Mouse (Mus musculus): Measurements from ENCODE around the gene C030005K15Rik.
"Not testable (repeated sequence)": the region's sequence is repeated elsewhere in the genome, so short reads cannot be mapped to it uniquely, and the experiment has no call there.

Gene C030005K15Rik

DNA sequence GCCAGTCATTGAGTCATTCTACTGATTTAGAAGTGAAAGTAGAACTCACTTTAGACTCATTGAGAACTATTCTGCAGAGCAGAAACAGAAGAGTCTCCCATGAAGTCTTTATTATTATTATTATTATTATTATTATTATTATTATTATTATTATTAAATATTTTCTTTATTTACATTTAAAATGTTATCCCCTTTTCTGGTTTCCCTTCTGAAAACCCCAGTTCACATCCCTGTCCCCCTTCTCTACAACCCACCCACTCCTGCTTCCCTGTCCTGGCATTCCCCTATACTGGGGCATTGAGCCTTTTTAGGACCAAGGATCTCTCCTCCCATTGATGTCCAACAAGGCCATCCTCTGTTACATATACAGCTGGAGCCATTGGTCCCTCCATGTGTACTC lies at the start of gene C030005K15Rik:
TSS of gene C030005K15Rik (minus strand) at position 101 of the 400 bp plus-strand sequence.
- DNase-seq: not testable (repeated sequence)

DNA sequence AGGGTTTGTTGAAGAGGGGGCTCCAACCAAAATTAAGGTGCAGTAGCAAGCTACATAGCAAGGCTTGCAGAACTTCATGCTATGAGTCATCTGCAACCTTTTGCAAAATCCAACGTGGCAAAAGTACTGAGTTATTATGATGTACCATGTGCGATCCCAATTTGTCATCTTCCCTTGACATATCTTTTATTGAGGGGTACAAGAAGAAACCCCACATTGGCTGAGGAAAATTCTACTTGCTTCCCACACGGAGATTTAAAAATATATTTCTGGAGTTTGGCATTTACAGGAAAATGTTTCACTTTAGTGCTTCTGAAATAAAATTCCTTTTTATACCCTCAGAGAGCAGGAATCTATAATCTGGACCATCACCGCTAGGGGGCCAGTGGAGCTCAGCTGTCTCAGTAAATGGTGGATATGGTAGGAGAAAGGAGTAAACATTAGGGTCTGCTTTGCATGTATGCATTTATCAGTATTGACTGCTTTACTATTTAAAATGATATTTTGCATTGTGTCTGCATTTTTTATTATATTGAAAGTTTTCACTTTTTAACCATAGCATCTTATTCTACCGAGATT lies 41.7 kb upstream of the C030005K15Rik start:
- DNase-seq: no peak

DNA sequence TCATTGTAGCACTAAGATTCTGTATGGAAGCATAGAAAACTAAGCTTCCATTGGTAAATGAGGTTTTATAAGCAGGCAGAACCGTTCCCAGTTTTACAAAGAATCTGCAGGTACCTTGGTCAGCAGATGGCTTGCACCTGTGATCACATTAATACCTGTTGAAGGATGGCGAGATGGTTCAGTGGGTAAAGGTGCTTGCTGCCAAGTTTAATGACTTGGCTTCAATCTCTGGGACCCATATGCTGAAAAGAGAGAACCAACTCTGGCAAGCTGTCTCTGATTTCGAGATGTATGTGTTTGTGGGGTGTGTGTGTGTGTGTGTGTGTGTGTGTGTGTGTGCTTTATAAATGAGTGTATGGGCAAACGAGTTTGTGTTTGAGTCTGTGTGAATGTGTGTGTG lies 27.3 kb upstream of the C030005K15Rik start:
- no peak for DNase-seq

DNA sequence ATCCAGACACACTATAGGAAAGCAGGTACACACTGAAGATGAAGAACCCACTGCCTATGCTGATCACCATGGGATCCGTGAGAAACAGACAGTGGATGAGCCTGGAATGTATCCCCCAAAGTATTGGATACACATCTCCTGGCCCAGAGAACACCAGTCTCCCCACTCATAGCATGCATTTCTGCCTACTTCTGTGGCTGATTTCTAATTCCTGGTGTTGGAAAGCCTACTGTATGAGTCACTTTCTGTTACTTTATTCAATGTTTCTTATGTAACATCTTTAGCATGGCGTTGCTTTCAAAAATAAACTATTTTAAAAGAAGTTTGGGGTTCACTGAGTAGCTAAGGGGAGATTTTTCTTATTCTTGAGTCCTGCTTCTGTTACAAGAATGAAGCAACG lies 20.7 kb upstream of the C030005K15Rik start:
- DNase-seq: no peak

DNA sequence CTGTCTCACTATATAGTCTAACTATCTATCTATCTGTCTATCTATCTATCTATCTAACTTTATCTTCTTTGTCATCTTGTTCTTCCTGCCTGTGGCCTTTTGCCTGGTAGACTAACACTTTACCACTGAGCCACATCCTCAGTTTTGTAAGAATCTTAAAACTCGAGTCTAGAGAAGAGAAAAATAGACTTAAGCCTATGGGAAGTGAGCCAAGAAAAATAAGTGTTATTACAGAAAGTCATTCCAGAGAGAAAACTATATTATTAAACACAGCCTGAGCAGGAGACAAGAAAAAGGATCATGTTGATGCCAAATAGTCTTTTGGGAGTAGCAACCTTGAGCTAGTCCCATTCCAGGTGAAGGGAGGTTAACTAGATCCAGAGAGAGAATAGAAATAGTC lies 626 bp downstream of the C030005K15Rik start:
- DNase-seq: no peak

DNA sequence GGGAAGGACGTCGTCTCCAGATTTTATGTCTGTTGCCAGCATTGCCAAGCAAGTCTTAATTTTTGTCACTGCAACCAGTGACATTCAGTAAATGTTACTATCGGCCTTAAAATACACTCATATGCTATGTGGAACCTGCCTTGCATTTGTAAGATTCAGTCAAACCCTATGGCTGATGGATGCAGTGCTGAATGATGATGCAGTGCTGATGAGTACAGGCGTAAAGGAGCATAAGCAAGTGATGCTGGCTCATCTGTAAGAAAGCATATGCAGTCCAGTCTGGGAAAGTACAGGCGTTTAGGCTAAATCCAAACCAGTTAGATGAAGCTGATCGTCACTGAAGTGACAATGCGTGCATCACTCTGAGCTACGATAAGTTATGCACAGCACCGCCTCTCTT lies 3.8 kb downstream of the C030005K15Rik start:
- DNase-seq: no peak

DNA sequence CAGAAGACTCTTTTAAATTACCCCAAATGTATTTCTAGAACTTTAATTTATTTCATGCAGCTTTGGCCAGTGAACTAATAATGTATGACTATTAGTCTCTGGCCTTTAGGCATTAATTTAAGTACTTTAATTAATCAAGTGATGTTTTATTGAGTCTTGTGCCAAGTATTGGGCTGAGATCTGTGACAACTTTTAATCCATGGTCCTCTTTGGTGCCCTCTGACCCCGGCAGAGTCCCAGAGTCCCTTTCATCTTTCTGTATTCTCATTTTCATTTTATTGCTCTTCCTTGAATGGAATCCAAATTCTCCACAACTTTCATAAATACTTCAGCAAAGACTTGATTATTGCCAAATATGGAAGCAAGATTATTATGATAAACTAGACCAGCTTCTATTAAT lies 5.9 kb downstream of the C030005K15Rik start:
- no peak for DNase-seq

DNA sequence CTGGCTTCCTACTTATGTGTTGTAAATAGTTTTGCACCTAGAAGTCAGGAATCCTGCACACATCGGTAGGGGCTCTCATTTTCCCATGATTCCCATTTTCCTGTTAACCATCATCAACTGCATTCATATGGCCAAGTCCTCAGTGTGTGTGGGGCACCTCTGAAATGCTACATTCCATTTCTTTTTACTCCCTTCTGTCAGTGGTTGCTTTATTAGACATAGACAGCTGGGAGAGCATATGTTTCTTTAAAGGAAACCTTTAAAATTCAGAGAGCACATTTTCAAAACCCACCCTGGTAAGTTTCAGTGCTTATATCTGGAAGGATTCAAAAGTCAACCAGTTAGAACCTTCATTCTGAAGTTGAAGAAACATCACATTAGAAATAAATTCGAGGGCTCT lies 8.5 kb downstream of the C030005K15Rik start:
- DNase-seq: no peak

DNA sequence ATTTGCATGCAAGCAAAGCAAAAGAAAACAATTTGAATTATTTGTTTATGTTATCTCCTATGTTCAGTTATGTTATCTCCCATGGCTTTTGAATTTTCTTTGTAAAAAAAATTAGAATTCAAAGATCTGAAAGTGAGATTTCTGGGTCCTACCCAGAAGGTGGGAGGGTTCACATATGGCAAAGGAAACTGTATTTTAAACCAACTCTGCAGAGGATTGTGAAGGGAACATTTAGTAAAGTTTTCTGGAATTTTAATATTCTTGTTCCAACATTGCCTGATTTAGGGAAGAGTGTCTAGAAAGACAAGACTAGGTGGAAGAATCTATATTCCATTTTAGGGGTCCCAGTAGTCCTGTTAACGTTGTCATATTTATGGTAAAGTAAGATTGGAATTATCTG lies 9.3 kb downstream of the C030005K15Rik start:
- no peak for DNase-seq

DNA sequence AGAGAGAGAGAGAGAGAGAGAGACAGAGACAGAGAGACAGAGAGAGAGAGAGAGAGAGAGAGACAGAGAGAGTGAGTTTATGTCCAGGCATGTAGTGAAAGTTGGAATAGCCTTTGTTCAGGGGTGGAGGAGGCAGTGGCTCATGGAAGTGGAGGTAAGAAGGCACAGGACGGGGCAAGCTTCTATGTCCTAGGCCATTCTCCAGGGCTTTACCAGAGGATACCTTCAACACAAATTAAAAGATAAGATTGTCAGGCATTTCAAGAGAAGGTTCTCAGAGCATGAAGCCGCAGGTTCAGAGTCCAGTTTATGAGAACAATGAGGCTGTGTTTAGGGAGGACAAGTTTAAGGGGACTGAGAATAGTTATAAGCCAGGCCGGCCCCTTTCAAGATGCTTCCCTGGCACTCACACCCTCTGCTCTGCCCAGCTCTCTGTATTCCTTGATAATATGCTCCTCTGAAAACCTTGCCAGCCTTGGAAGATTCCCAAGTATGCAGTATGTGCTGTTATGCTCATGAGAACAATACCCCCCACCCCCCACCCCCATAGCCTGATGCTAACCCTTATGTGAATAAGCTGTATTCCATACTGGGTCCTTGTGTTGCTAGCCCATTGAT lies 11.2 kb downstream of the C030005K15Rik start:
- no peak for DNase-seq

DNA sequence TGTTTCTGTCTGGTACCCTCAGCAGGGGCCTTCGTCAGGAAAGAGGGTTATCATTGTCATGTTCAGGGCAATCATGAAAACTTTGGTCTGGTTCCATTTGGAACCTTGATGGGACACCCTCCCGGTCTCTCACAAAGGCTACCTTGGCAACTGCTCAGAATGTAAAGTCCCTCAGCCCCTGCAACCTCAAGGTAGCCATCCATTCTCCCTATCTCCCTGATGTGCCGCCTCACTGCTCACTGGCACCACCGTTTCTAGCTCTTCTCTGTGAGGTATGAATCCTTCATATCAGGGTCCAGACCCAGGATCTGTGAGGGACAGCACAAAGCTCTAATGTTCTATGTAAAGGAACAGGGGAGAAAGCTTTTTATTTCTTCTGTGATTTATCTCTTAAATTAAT lies 12.0 kb downstream of the C030005K15Rik start:
- DNase-seq: no peak

DNA sequence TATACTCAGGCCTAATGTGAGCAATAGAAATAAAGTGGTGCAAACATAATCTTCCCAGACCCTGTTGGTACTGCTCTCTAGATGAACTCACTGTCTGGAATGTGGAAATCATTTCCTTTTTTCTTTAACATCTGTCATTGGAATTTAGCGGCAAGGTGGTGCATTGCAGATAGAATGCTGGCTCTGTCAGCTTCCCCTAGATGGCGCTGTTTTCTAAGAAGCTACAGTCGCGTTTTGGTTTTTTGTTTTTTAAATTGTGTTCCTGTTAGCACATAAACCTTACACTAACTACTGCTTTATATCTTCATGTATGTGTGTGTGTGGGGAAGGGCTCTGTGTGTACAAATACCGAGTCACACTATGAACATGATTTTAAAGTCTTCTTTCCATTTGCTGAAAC lies 13.9 kb downstream of the C030005K15Rik start:
- DNase-seq: no peak

DNA sequence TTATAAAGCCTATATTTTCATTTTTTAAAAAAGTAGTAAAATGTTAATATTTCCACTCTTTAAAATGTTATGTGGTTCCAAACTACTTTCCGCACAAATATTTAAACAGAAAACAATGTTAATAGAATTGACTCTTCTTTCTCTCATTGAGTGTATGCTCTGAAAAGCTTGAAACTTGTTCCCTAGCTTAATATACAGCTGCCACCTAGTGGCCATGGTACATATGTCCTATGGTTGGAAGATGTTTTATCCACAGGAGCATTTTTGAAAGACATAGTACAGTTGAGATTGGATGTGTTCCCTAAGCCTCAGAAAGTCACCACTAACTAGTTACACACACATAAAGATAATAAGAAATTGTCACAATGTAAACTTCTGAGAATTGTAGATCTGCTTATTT lies 22.0 kb downstream of the C030005K15Rik start:
- DNase-seq: no peak

DNA sequence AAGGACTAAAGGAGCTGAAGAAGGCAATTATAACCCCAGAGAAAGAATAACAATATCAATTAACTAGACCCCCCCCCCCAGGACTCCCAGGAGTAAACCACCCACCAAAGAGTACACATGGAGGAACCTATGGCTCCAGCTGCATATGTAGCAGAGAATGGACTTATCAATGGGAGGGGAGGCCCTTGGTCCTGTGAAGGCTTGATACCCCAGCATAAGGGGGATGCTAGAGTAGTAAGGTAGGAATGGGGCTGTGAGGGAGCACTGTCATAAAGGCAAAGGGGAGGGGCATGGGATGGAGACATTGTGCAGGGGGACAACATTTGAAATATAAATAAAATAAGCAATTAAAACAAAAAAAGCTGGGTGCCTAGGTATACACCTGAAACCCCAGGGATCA lies 24.2 kb downstream of the C030005K15Rik start:
- DNase-seq: no peak

DNA sequence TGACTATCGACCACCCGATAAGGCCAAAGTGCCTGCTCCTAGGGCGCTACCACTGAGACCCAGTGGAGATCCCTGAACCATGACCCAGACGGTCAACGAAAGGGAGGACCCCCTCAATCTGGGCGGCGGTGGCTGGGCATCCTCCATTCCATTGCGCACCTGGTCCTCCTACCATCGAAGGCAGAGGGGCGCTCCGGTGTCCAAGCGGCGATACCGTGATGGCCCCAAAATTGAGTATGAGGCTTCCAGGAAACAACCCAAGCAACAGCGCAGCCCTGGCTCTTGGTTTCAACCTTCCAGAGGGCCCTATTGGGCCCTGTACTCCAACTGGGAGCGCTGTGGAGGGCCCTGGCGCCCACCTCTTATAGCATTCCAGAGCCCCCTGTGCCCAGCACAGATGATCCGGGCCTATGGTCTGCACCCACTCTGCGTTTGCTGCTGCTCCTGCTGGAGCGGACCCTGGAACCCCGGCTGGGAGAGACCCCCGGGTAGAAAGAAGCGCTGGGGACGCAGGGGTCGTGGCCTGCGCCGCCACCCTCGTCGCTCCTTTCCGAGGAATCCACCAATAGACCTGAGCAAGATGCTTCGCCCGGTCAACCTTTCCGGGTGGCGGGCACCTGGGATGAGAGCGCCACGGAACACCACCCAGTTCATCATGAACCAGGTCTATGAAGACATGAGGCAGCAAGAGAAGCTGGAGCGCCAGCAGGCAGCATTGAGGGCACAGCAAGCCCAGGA lies 33.0 kb downstream of the C030005K15Rik start:
- no peak for DNase-seq

DNA sequence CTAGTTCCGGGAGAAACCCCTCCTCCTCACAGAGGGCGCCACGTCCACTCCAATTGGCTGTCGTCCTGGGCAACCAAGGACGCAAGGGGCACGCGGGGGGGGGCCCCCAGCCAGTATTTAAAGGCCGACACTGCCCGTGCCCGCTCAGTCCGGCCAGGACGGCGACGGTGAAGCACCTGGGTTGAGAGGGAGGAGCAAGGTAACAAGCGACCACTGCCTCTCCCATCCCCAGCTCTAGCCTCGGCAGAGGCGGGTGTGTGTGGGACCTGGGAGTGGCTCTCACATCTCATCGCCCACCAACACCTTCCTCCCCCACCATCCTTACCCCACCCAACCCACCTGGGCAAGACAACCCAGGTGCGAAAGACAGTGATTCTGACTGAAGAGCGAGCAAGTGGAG lies 33.6 kb downstream of the C030005K15Rik start, which contains the start of gene Ccer1:
TSS of gene Ccer1 (plus strand) at position 147 of the 400 bp plus-strand sequence.
- DNase-seq: no peak

DNA sequence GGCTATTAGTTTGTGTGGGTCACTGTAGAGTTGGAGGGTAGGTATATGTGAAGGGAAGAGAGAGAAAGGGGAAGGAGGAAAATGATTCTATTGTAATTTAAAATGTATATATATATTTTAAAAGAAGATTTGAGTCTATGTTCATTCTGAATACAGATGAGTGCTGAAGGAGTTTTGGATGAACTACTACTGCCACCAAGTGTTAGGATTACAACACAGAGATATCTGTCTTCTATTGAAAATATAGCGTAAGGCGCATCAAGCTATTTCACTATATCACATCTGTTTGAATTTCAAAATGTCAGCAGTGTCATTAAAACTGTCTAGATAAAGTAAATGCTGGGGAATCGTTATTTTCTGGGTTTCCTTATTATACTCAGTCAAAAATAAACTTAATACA lies 37.1 kb downstream of the C030005K15Rik start:
- no peak for DNase-seq

DNA sequence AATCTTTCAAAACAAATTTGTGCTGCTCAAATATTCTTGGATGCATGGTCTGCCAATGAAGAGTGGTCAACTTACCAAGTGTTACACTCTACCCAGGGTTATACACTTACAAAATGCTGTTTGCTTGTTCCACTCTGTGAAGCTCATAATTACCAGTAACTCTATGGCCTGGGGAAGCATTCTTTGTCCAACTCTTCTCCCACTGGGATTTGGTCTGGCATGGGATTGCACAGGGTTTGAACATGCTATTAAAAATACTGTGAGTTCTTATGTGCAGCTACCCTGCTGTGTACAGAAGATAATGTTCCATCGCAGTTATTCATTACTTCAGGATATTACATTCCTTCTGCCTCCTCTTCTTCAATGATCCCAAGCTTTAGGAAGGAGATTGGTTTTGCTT lies 39.4 kb downstream of the C030005K15Rik start:
- DNase-seq: no peak

DNA sequence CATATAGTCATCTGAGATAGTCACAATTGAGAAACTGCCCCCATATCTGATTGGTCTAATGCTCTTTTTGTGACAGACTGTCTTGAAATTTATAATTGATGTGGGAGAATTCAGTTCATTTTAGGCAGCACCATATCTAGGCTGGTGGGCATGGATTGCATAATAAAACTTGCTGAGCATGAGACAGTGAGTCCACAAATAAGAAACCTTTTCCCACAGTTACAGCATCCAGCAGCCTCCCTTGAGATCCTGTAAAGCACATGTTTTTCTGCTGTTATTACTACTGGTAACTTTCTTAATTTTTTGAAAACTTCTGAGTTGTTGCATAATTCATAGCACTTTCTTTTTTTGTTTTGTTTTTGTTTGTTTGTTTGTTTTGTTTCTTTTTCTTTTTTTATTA lies 43.6 kb downstream of the C030005K15Rik start:
- no peak for DNase-seq

Measured in cerebellum, adult 11-12 months (tissue).